Mouse (Mus musculus) myocyte (in vitro differentiated cells): ENCODE results near the gene Npepl1.

Source experiments
- CEBPB ChIP-seq: IDR thresholded peaks from 2 replicates; pipeline ENCODE4 v1.6.1; 2011; ENCODE audit warnings: mild to moderate bottlenecking, moderate library complexity; ENCODE audit not compliant: poor library complexity, insufficient read depth, severe bottlenecking
- E2F4 ChIP-seq: IDR thresholded peaks from one replicate; pipeline ENCODE4 v1.6.1; 2011; ENCODE audit warnings: mild to moderate bottlenecking, control low read depth, moderate library complexity; ENCODE audit not compliant: insufficient read depth
- MAX ChIP-seq: IDR thresholded peaks from one replicate; pipeline ENCODE4 v1.6.1; 2011; ENCODE audit warnings: low read depth, mild to moderate bottlenecking, control low read depth
- MYOD1 ChIP-seq, 3 experiments: IDR thresholded peaks; one replicate each; pipeline ENCODE4 v1.6.1; 2011; ENCODE audit warnings: control low read depth in 2 of 3, low read depth in 2 of 3, mild to moderate bottlenecking in 2 of 3, moderate library complexity in 1 of 3; ENCODE audit not compliant: insufficient read length in 2 of 3, control insufficient read depth in 1 of 3
- MYOG ChIP-seq, 3 experiments: IDR thresholded peaks; one replicate each; pipeline ENCODE4 v1.6.1; 2011; ENCODE audit warnings: control low read depth in 2 of 3, low read depth in 2 of 3, mild to moderate bottlenecking in 2 of 3; ENCODE audit not compliant: insufficient read length in 2 of 3, control insufficient read depth in 1 of 3, insufficient read depth in 1 of 3
- POLR2A ChIP-seq: IDR thresholded peaks from one replicate; pipeline ENCODE4 v1.6.1; 2011; ENCODE audit warnings: low read depth, mild to moderate bottlenecking, control low read depth, moderate library complexity; ENCODE audit not compliant: insufficient read length
- POLR2AphosphoS2 ChIP-seq: IDR thresholded peaks from one replicate; pipeline ENCODE4 v1.6.1; 2011; ENCODE audit warnings: low read depth, control low read depth; ENCODE audit not compliant: insufficient read length
- TCF12 ChIP-seq: IDR thresholded peaks from one replicate; pipeline ENCODE4 v1.6.1; 2011; ENCODE audit warnings: mild to moderate bottlenecking, control low read depth; ENCODE audit not compliant: poor library complexity, insufficient read depth, severe bottlenecking
- TCF3 ChIP-seq: IDR thresholded peaks from one replicate; pipeline ENCODE4 v1.6.1; 2011; ENCODE audit warnings: low read depth, control low read depth; ENCODE audit not compliant: insufficient read length
- USF1 ChIP-seq: IDR thresholded peaks from one replicate; pipeline ENCODE4 v1.6.1; 2011; ENCODE audit warnings: low read depth, mild to moderate bottlenecking, control low read depth, moderate library complexity

DNA sequence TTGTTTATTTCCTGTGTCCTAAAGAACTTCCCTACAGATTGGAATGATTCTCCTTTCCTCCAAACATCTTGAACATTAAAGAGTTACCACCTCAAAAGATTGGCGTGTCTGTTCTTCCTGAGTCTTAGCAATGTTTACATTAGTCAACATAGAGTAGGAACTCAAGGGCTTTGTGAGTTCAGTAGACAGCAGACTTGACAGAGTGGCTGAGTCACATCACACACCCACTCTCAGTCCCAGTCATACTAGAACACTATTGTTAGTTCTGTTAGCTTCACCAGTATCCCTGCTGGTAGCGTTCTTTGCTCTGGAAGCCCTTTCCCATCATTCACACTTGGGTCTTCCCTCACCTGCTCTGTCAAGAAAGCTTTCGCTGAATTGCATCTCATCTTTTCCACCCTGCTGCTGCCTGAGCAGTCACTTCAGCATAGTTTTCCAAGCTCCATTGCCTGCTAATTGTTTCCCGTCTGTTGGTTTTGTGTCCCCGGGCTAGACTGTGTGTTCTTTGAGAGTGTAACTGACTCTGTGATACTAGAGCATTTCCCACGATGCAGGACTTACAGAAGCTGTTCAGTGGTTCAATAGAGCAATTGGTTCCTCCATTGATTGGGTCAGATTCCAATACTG, 42.2 kb upstream of the Npepl1 start:
- TF ChIP-seq USF1: no peak
- no peak for TF ChIP-seq POLR2A
- no peak for TF ChIP-seq MYOG (IDR thresholded peaks at IDR 0.05; ENCODE audit: control insufficient read depth in 1 of 3, insufficient read depth in 1 of 3, insufficient read length in 2 of 3, low read depth in 2 of 3)
- no peak for TF ChIP-seq POLR2AphosphoS2
- no peak for TF ChIP-seq MAX
- TF ChIP-seq TCF3: no peak
- no peak for TF ChIP-seq MYOD1 (IDR thresholded peaks at IDR 0.05; ENCODE audit: control insufficient read depth in 1 of 3, insufficient read length in 2 of 3, low read depth in 2 of 3)
- TF ChIP-seq CEBPB: no peak
- TF ChIP-seq E2F4: no peak
- TF ChIP-seq TCF12: no peak
